Mouse (Mus musculus): Measurements from ENCODE around the gene Atp1a1.

The Atp1a1 gene

GRCm38 (mm10) chr3:101604550-101605223 is at the start of gene Atp1a1:
Atp1a1 (minus strand) TSS chr3:101604684.
- in situ Hi-C loops (cut with MboI, MseI): loop anchor here (10.0 kb wide), 1 partner anchor 1160 kb away; no protein-coding TSS in a partner anchor

- in situ Hi-C loops (cut with MboI, MseI): no loop called here
Observed at GRCm38 (mm10) chr3:101653446-101653845, 49.0 kb upstream of the Atp1a1 start.

DNA sequence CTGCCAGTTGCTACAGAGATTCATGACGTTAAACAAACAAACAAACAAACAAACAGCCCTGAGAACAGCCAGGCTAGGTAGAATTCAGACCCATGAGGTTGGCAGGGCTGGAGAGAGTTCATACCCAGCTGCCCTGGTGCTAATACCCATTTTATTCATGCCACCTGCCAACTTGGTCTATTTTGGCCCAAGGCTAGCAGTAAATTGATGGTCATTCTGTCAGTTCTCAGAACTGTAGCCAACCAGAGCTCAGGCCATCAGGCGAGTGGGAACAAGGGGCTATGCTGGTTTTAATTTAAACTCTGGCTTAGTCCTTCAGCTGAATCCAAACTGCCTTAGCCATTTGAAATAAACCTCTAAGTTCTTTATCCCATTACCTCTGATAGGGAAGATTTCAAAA is 48.5 kb upstream of the Atp1a1 start:
- in situ Hi-C loops (cut with MboI, MseI): no loop called here

DNA sequence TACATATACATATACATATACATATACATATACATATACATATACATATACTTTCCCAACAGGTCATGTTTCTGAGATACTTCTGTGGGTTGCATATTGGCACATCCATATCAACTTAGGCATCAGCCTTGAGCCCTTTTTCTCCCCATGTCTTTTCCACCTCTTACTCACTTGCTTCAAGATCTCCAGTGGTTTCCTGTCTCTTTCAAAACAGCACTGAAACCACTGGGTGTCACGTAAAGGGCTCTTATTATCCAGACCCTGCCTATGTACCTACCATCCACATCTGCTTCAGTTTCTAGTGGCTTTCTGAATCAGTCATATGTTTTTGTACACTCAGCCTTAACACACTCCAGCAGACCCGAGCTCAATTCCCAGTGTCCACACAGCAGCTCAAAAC is 45.8 kb upstream of the Atp1a1 start:
- in situ Hi-C loops (cut with MboI, MseI): no loop called here

- in situ Hi-C loops (cut with MboI, MseI): no loop called here
Observed at GRCm38 (mm10) chr3:101649271-101649670, 44.8 kb upstream of the Atp1a1 start.

GRCm38 (mm10) chr3:101648096-101648793 is 43.8 kb upstream of the Atp1a1 start:
- in situ Hi-C loops (cut with MboI, MseI): no loop called here

- in situ Hi-C loops (cut with MboI, MseI): no loop called here
Observed at GRCm38 (mm10) chr3:101646806-101647205, 42.3 kb upstream of the Atp1a1 start.

- in situ Hi-C loops (cut with MboI, MseI): no loop called here
Observed at GRCm38 (mm10) chr3:101645569-101646106, 41.2 kb upstream of the Atp1a1 start.

DNA sequence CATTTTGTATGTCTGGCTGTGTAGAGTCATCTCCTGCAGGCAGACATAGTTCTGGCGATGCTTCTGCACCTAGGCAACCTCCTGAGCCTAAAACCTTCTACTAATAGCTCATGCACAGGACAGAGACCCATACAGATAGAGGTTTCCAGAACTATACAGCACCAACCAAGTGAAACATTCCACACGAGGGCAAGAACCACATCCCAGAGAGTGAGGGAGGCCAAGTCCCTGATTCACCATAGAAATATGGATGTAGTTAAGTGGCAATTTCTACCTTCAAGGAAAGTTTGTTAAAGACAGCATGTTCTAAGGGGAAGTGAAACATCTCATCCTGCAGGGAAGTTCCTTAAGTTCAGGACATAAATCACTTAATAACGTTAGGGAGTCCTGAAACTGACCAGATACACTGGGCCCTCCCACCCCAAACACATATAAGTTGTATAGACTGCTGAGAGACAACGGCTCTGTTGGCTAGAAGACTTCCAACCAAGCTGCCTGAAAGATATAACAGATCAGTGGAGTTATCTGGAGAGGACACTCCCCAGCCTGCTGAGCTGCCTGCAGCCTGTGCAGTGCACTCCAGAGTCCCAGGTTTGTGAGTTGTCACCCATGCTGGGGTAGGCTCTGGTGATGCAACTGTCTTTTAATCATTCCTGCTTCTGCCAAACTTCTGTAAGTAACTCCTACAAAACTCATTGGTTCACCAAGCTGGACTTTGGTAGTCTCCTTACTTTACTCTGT is 39.7 kb upstream of the Atp1a1 start:
- in situ Hi-C loops (cut with MboI, MseI): no loop called here

- in situ Hi-C loops (cut with MboI, MseI): no loop called here
Observed at GRCm38 (mm10) chr3:101643264-101643663, 38.8 kb upstream of the Atp1a1 start.

DNA sequence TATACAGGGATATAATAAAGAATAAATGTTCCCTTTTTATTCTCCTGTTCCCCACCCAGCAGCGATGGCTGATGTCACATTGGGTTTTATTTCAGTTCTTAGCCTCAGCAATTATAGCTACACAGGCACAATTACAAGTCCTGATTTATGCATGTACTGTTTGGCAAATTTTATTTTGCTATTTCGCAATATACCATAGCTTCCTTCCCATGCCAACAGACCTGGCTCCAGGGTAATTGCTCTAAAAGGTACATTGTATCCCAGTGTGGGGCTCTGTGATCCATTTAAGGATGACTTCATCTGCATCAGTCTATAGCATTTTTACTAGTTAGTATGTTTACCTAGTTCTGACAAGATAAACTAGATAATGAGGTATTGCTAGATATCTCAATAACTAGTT is 33.7 kb upstream of the Atp1a1 start:
- in situ Hi-C loops (cut with MboI, MseI): no loop called here

DNA sequence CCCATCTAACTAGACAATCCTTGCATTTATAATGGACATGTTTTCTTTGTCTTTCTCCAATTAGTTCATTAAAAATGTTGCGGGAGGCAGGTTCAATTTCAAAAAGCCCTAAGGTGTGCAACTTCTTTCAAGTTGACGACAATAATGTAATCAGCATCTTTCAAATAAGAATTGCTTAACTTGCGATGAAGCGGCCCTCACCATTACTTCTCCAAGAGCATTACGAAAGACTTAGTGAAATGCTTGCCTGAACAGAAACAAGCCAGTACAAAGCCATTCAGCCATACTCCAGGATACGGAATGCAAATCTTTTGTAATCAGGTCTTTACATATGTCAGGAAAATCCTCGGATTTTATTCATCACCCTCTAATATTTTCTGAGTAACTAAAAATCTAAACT is 32.0 kb upstream of the Atp1a1 start:
- in situ Hi-C loops (cut with MboI, MseI): no loop called here

- in situ Hi-C loops (cut with MboI, MseI): no loop called here
Observed at GRCm38 (mm10) chr3:101636086-101636485, 31.6 kb upstream of the Atp1a1 start.

DNA sequence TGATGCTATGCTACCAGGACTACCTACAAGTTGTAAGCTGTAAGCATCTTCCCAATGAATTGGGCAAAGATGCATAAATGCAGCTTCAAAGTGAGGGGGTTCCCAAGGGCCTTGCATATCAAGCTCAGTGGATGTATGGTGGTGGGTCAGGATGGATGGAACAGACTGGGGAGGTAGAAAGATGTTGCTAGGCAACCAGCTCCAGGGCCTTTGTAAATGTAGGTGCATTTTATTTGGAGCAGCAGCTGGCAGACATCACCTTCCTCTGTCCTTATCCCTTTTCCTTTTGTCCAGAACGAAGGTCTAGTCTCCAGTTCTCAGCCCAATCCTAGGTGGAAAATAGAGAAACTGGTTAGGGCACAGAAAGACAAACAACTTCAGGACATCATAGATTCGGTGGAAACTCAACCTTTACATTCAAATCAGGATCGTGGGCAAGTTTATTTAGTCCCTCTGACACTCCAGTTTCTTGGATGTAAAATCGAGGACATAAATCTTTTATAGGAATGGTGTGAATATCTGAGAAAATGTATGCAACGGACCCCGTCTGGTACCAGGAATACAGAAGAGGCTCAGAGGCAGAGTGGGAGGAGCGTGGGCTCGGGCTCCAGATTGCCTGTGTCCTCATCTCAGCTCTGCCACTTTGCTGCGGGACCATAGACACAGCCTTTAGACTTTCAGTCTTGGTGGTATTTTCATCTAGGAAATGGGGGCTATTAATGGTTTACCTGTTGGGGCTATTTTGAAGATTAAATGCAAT is 29.8 kb upstream of the Atp1a1 start:
- in situ Hi-C loops (cut with MboI, MseI): no loop called here

GRCm38 (mm10) chr3:101628255-101628654 is 23.8 kb upstream of the Atp1a1 start:
- in situ Hi-C loops (cut with MboI, MseI): no loop called here

DNA sequence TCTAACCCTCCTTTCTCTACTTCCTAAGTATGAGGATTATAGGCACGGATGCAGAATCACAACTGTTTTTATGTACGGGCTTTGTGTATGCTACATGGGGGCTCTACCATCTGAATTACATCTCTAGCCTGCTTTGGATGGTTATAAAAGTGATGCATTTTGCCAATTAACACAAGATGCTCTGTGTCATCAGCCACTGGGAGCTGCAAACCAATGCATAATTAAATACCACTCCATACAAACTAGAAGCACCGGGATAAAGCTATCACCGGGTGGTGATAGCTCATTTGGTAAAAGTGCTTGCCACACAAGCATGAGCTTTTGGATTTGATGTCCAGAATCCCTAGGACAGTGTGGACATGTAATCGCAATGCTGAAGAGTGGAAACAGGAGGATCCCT is 19.8 kb upstream of the Atp1a1 start:
- in situ Hi-C loops (cut with MboI, MseI): no loop called here

- in situ Hi-C loops (cut with MboI, MseI): no loop called here
Observed at GRCm38 (mm10) chr3:101619017-101619416, 14.5 kb upstream of the Atp1a1 start.

DNA sequence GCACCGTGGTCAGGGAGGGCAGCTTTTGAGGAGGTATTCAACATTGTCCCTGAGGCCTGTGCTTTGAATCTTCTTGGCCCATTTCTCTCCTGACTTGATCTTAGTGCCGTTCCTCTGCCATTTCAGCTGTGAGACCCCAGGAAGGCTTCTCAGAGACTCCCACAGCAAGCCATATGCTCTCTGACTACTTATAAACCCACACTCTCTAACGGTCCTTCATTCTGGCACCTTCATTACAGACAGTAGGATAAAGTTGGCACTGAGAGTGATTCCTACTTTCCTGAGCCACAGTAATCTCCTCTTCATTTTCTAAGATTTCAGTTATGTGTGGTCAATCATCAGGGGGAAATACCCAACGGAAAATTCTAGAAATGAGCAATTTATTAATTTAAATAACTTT is 14.0 kb upstream of the Atp1a1 start:
- in situ Hi-C loops (cut with MboI, MseI): no loop called here

DNA sequence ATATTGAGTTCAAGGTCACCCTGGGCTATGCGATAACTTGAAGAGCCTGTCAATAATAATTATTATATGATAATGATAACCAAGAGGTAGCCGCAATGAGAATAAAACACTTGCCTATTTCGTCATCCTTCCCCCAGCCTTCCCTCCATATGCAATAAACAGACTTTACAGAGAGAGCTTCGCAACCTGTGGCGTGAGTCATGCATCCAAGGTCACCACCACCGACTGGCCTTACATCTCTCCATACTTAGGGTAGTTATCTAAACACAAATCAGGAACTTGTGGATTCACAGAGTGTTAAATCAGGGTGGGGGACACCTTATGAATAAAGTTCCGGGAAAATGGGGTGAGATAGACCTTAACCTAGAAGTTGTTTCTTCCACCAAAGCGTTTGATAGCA is 13.0 kb upstream of the Atp1a1 start:
- in situ Hi-C loops (cut with MboI, MseI): no loop called here

GRCm38 (mm10) chr3:101617007-101617406 is 12.5 kb upstream of the Atp1a1 start:
- in situ Hi-C loops (cut with MboI, MseI): no loop called here

GRCm38 (mm10) chr3:101615856-101616255 is 11.4 kb upstream of the Atp1a1 start:
- in situ Hi-C loops (cut with MboI, MseI): no loop called here

Measured in regulatory T cell (primary cell).